Mouse (Mus musculus): ENCODE data around the gene Efcab9.
A peak's percentile ranks its signal among the peaks of the same experiment; 100 is the strongest.

Efcab9 gene

GRCm38 (mm10) chr11:32556333-32556990 lies 24.6 kb upstream of the Efcab9 start:
- no peak for DNase-seq (ENCODE audit: low read depth)

- no peak for DNase-seq (ENCODE audit: low read depth)
Measured at GRCm38 (mm10) chr11:32555103-32555689, 23.3 kb upstream of the Efcab9 start.

GRCm38 (mm10) chr11:32554141-32555091 lies 22.5 kb upstream of the Efcab9 start:
- DNase-seq (ENCODE audit: low read depth) = no peak

GRCm38 (mm10) chr11:32553311-32554140 lies 21.6 kb upstream of the Efcab9 start:
- no peak for DNase-seq (ENCODE audit: low read depth)

GRCm38 (mm10) chr11:32552401-32553090 lies 20.7 kb upstream of the Efcab9 start:
- no peak for DNase-seq (ENCODE audit: low read depth)

- no peak for DNase-seq (ENCODE audit: low read depth)
Measured at GRCm38 (mm10) chr11:32551579-32552297, 19.9 kb upstream of the Efcab9 start.

- no peak for DNase-seq (ENCODE audit: low read depth)
Measured at GRCm38 (mm10) chr11:32551056-32551455, 19.2 kb upstream of the Efcab9 start.

GRCm38 (mm10) chr11:32550102-32550501 lies 18.2 kb upstream of the Efcab9 start:
- DNase-seq (ENCODE audit: low read depth) = no peak

- no peak for DNase-seq (ENCODE audit: low read depth)
Measured at GRCm38 (mm10) chr11:32549236-32549635, 17.4 kb upstream of the Efcab9 start.

GRCm38 (mm10) chr11:32548240-32548639 lies 16.4 kb upstream of the Efcab9 start:
- no peak for DNase-seq (ENCODE audit: low read depth)

- no peak for DNase-seq (ENCODE audit: low read depth)
Measured at GRCm38 (mm10) chr11:32547391-32547947, 15.6 kb upstream of the Efcab9 start.

- DNase-seq (ENCODE audit: low read depth) = no peak
Measured at GRCm38 (mm10) chr11:32546483-32546882, 14.6 kb upstream of the Efcab9 start.

GRCm38 (mm10) chr11:32545605-32546004 lies 13.7 kb upstream of the Efcab9 start:
- no peak for DNase-seq (ENCODE audit: low read depth)

- no peak for DNase-seq (ENCODE audit: low read depth)
Measured at GRCm38 (mm10) chr11:32544497-32544896, 12.6 kb upstream of the Efcab9 start.

- no peak for DNase-seq (ENCODE audit: low read depth)
Measured at GRCm38 (mm10) chr11:32544041-32544440, 12.2 kb upstream of the Efcab9 start.

- DNase-seq (ENCODE audit: low read depth) = peak; percentile 67
Measured at GRCm38 (mm10) chr11:32542687-32543411, 11.0 kb upstream of the Efcab9 start.

GRCm38 (mm10) chr11:32542181-32542580 lies 10.3 kb upstream of the Efcab9 start:
- no peak for DNase-seq (ENCODE audit: low read depth)

GRCm38 (mm10) chr11:32540463-32540862 lies 8.6 kb upstream of the Efcab9 start:
- no peak for DNase-seq (ENCODE audit: low read depth)

GRCm38 (mm10) chr11:32539717-32540116 lies 7.8 kb upstream of the Efcab9 start:
- no peak for DNase-seq (ENCODE audit: low read depth)

- DNase-seq (ENCODE audit: low read depth) = no peak
Measured at GRCm38 (mm10) chr11:32538846-32539245, 7.0 kb upstream of the Efcab9 start.
